Mouse (Mus musculus) bone marrow, adult 2 months (tissue): ENCODE data around the gene Pkd2.

ENCODE experiments used
- CTCF ChIP-seq: fragments of 200-500 bp; IDR thresholded peaks from 2 replicates; pipeline ENCODE4 v1.5.1; 2011; ENCODE audit warnings: low read length, control low read depth; ENCODE audit not compliant: control insufficient read depth, insufficient read depth
- POLR2A ChIP-seq: fragments of 200-500 bp; IDR thresholded peaks from 2 replicates; pipeline ENCODE4 v1.6.1; 2011; ENCODE audit warnings: low read depth, mild to moderate bottlenecking, control low read depth, low read length, borderline replicate concordance; ENCODE audit not compliant: control insufficient read depth

DNA sequence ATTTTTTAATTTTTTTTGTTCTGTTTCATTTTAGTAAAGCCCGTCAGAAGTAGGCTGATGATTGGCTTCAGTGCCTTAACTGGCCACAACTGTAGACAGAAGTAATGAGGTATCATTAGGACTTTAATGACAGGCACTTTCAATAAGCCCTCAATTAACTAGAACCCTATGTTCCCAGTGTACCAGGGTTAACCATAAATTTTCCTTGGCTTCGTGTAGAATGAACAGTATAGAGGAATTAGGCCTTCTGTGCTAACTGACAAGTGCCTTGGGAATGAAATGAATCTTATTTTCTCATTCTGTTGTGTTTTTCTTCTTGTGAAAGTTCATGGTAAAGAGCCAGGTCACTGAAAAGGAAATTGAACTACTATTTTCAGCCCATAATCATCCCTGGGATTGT is 43.3 kb upstream of the Pkd2 start:
- TF ChIP-seq POLR2A (no peak), CTCF (no peak)
